Mouse (Mus musculus) limb, embryonic 14.5 days (tissue): ENCODE measurements around the gene Rbm8a. TPM values are rescaled to one million over a fixed set of nuclear protein-coding genes. Genes with fewer than 3 reads are reported as not detected.
"Not testable (repeated sequence)": the region's sequence is repeated elsewhere in the genome, so short reads cannot be mapped to it uniquely, and the experiment has no call there.

Source experiments
- ATAC-seq: fragments of 200-750 bp; cut with Nextera tagmentation; 2 replicates; pipeline ENCODE4 v1.8.0; 2017; ENCODE audit warnings: low read depth, moderate number of reproducible peaks, moderate TSS enrichment; ENCODE audit not compliant: low FRiP score
- DNase-seq: peaks from one replicate; pipeline ENCODE4 v3.0.0-alpha.2; 2015; ENCODE audit warnings: low spot score
- H3K27ac ChIP-seq: fragments of 300-500 bp; sonication (generic); replicated peaks from 2 replicates; pipeline ENCODE4 v1.5.1; 2014; ENCODE audit warnings: low read depth, mild to moderate bottlenecking, low read length, moderate library complexity, mixed read lengths
- H3K27me3 ChIP-seq: fragments of 300-500 bp; sonication (generic); 2 replicates; pipeline ENCODE4 v1.6.1; 2014; ENCODE audit warnings: low read length, mixed read lengths; ENCODE audit not compliant: control insufficient read depth, insufficient read depth
- H3K36me3 ChIP-seq: fragments of 300-500 bp; sonication (generic); 2 replicates; pipeline ENCODE4 v1.6.1; 2014; ENCODE audit warnings: mild to moderate bottlenecking, low read length, moderate library complexity, mixed read lengths; ENCODE audit not compliant: control insufficient read depth, insufficient read depth
- H3K4me1 ChIP-seq: fragments of 300-500 bp; sonication (generic); 2 replicates; pipeline ENCODE4 v1.6.1; 2014; ENCODE audit warnings: antibody characterized with exemption, low read length, mixed read lengths; ENCODE audit not compliant: control insufficient read depth, insufficient read depth
- H3K4me2 ChIP-seq: fragments of 300-500 bp; sonication (generic); replicated peaks from 2 replicates; pipeline ENCODE4 v1.6.1; 2014; ENCODE audit warnings: low read depth, mild to moderate bottlenecking, low read length, moderate library complexity; ENCODE audit not compliant: severe bottlenecking
- H3K4me3 ChIP-seq: fragments of 300-500 bp; sonication (generic); replicated peaks from 2 replicates; pipeline ENCODE4 v1.5.1; 2014; ENCODE audit warnings: low read length
- H3K9ac ChIP-seq: fragments of 300-500 bp; sonication (generic); 2 replicates; pipeline ENCODE4 v1.6.1; 2014; ENCODE audit warnings: mild to moderate bottlenecking, low read depth, low read length, moderate library complexity; ENCODE audit not compliant: severe bottlenecking
- H3K9me3 ChIP-seq: fragments of 300-500 bp; sonication (generic); 2 replicates; pipeline ENCODE4 v1.6.1; 2016; ENCODE audit warnings: low read length; ENCODE audit not compliant: control insufficient read depth
- POLR2A ChIP-seq: fragments of 200-500 bp; IDR thresholded peaks from 2 replicates; pipeline ENCODE4 v1.8.0; 2012; ENCODE audit warnings: inconsistent platforms, mild to moderate bottlenecking, moderate library complexity, borderline replicate concordance; ENCODE audit not compliant: insufficient read depth, insufficient read length; ENCODE audit errors: extremely low read depth
- WGBS: fragments of 180-500 bp; shearing (Covaris S2); extraction: QIAGEN DNeasy Blood & Tissue Kit; methylation state at CpG from one replicate; pipeline ENCODE4 v1.1.7; 2014; 5-methylcytosine and 5-hydroxymethylcytosine counted together
- polyA plus RNA-seq, 2 experiments: library from polyadenylated mRNA; depleted of rRNA in 1 of 2; stranded (reverse) in 1 of 2; unstranded in 1 of 2; fragments of >200 nt; fragmentation: Nextera tagmentation in 1 of 2; extraction: Ambion mirVana in 1 of 2; gene quantifications; 2 replicates each; pipeline versions ENCODE4 v1.2.1 to v1.2.3; 2012 to 2014

The Rbm8a gene
- polyA plus RNA-seq, 2 experiments, result 66.1 to 133 TPM

DNA sequence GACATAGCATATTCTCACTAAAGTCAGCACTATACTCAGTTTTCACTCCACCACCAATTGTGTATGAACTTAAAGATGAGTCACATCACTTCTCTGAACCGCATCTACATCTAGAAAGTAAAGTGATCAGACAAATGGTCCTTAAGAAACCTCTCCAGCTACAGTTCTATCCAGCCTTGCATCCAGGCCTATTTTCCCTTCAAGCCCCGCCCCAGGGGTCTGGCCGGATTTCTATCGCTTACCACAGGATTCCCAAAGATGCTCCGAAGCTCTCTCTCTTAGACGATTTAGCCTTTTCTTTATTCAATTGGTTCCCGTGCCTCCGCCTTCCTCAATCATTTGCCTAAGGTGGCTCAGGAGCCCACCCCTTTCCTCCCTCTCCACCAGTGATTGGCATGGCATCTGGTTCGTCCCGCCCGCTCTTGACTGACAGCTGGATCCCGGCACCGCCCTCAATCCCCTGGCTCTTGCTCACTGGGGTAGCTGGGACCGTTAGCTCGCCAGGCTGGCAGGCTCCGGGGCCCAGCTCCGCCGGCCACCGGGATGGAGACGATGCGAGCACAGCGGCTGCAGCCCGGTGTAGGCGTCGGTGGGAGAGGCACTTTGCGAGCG, 29.0 kb upstream of the Rbm8a start, which contains the start of gene Lix1l:
Gene Lix1l, plus strand, starts transcription at position 511 of the 612 bp plus-strand sequence.
- Histone ChIP-seq H3K27me3 (no peaks in the 10 kb centered on the region), H3K4me2 (peak within 1 kb of the TSS; percentile 63), H3K9ac (peak within 1 kb of the TSS; percentile 86), H3K27ac (peak within 1 kb of the TSS; percentile 91), H3K4me3 (peak within 1 kb of the TSS; percentile 74), H3K4me1 (peaks cover 50% of the 10 kb centered on the region), H3K9me3 (no peaks in the 10 kb centered on the region), H3K36me3 (peaks cover 4% of the 10 kb centered on the region)
- WGBS, result 1% methylated on average over 18 of the region's 27 CpGs
- peak; percentile 95 for ATAC-seq
- DNase-seq, result peak; percentile 98
- TF ChIP-seq POLR2A, result peak; percentile 88; the same call in 1 of the 2 replicates

DNA sequence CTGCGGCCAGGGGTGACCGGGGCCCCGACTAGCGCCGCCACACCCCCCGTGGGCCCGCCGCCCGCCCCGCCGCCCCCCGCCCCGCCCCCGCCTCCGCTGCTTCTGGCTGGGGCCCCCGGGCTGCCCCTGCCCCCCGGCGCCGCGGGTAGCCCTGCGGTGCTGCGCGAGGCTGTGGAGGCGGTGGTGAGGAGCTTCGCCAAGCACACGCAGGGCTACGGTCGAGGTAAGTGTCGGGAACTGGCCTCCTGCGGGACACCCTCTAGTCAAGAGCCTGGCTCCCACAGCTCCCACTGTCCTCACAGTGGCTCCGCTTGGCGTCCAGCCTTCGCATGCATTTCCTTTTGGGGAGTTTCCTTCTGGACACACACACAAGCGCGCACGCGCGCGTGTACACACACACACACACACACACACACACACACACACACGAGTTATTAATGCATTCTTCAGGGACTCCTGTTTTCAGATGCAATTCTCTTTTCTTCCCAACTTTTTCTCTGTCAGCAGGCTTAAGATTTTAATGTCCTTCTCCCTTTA, 28.4 kb upstream of the Rbm8a start:
- H3K9ac ChIP-seq, result peak overlapping the region; percentile 86
- peak overlapping the region; percentile 91 for H3K27ac ChIP-seq
- DNase-seq, result peak; percentile 77
- peaks cover 8% of the 10 kb centered on the region for H3K36me3 ChIP-seq
- H3K4me3 ChIP-seq, result peak overlapping the region; percentile 74
- peak; percentile 72; the same call in 1 of the 2 replicates for TF ChIP-seq POLR2A
- H3K27me3 ChIP-seq, result no peaks in the 10 kb centered on the region
- WGBS, result 6% methylated on average over 10 of the region's 40 CpGs
- H3K4me2 ChIP-seq, result peak overlapping the region; percentile 63
- no peaks in the 10 kb centered on the region for H3K9me3 ChIP-seq
- ATAC-seq, result peak; percentile 66
- peaks cover 45% of the 10 kb centered on the region for H3K4me1 ChIP-seq

DNA sequence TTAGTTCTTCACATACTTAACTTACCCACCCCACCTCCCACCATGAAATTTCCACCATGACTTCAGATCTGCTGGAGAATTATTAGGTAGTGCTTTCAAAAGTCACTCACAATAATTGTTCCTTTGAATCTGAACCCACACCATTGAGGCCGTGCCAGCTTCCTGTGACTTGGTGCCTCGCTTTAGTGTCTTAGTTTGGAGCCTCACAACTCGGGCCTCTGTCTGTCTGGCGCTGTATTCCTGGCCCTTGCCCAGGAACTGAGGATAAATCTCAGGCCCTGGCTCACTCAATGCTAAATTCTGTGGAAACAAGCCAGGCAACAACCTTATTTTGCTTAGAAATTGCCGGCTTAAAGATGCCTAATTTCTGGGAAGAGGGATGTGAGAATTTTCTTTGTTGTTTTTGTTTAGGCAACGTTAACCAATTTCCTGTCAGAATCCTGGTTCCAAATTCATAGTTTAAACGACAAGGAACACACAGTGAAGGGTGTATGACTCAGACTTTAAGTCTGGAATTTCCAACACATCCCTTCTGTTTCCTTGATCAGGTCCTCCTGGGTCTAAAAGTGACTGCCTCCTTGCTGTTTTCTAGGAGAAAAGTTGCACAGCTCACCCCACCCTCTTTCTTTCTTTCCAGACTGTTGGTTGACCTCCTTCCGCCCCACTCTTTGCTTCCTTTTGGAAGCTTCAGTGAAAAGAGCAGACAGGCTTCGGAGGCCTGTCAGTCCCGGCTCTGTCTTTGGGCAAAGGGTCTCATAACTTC, 27.6 kb upstream of the Rbm8a start:
- ATAC-seq (no peak), DNase-seq (peak; percentile 28)
- Histone ChIP-seq H3K36me3 (peaks cover 9% of the 10 kb centered on the region), H3K27ac (peak overlapping the region; percentile 91), H3K4me1 (peaks cover 37% of the 10 kb centered on the region), H3K9ac (peak overlapping the region; percentile 86), H3K9me3 (no peaks in the 10 kb centered on the region), H3K4me3 (peak overlapping the region; percentile 74), H3K4me2 (peak overlapping the region; percentile 63), H3K27me3 (no peaks in the 10 kb centered on the region)
- TF ChIP-seq POLR2A, result no peak
- 21% methylated on average over 10 of the region's 10 CpGs for WGBS

DNA sequence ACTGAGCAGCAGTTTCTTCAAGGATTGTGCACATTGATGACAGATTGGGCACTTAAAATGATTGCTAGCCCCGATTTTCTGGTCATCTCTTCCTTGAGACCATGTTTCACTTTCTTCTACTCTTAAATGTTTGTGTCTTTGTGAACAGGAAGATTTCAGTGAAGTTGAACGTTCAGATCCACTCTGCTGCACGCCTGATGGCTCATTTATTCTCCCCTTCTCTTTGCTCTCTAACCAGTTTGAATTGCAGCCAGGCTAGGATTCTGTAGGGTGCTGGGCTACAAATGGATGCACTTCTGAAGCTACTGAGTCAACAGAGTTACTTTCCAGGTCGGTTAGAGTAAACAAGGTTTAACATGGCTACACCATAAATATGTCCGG, 27.0 kb upstream of the Rbm8a start:
- Histone ChIP-seq H3K4me2 (peak overlapping the region; percentile 63), H3K27me3 (no peaks in the 10 kb centered on the region), H3K4me1 (peaks cover 36% of the 10 kb centered on the region), H3K4me3 (peak overlapping the region; percentile 74), H3K36me3 (peaks cover 9% of the 10 kb centered on the region), H3K9ac (peak overlapping the region; percentile 86), H3K27ac (peak overlapping the region; percentile 91), H3K9me3 (no peaks in the 10 kb centered on the region)
- DNase-seq (no peak), ATAC-seq (no peak)
- WGBS, result 40% methylated on average over 5 of the region's 5 CpGs
- TF ChIP-seq POLR2A, result no peak

DNA sequence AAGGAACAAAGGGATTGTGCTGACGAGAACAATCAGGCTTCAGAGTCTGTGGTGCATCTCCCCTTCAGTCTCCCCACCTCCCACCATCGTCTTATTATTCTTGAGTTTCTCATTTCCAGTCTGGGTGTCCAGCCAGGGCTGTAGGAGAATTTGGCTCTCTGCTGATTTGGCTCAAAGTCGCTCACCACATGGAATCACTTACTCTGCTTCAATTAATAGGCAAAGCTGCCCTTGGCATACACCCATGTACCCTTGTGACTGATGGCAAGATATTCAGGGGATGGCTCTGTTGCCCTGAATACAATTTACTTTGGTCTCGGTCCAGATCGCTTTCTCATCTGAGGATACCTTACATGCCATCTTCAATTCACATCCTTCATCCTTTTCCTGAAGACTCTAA, 26.4 kb upstream of the Rbm8a start:
- H3K4me1 ChIP-seq, result peaks cover 36% of the 10 kb centered on the region
- no peak for TF ChIP-seq POLR2A
- peak overlapping the region; percentile 63 for H3K4me2 ChIP-seq
- no peaks in the 10 kb centered on the region for H3K9me3 ChIP-seq
- H3K36me3 ChIP-seq, result peaks cover 13% of the 10 kb centered on the region
- 45% methylated on average over 5 of the region's 5 CpGs for WGBS
- peak overlapping the region; percentile 91; the same call in 1 of the 2 replicates for H3K27ac ChIP-seq
- DNase-seq, result peak; percentile 57
- H3K27me3 ChIP-seq, result no peaks in the 10 kb centered on the region
- peak overlapping the region; percentile 86; the same call in 1 of the 2 replicates for H3K9ac ChIP-seq
- H3K4me3 ChIP-seq, result peak overlapping the region; percentile 74
- ATAC-seq, result no peak

DNA sequence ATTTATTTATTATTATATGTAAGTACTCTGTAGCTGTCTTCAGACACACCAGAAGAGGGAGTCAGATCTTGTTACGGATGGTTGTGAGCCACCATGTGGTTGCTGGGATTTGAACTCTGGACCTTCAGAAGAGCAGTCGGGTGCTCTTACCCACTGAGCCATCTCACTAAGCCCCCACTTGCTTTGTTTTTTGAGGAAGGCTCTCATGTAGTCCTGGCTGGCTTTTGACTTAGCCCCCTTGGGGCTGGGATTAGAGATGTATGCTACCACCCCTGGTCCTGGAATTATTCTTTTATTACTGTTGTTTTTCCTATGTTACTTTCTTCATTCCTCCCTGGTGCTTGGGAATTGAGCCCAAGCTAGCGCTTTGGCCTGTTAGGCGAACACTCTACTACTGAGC, 23.7 kb upstream of the Rbm8a start:
- ATAC-seq, H3K4me2 ChIP-seq, H3K27me3 ChIP-seq, DNase-seq, H3K9me3 ChIP-seq, H3K4me3 ChIP-seq, H3K27ac ChIP-seq, H3K9ac ChIP-seq: not testable (repeated sequence)
- WGBS, result 82% methylated on average over 3 of the region's 4 CpGs
- Histone ChIP-seq H3K4me1 (peaks cover 27% of the 10 kb centered on the region), H3K36me3 (peaks cover 17% of the 10 kb centered on the region)
